Mouse (Mus musculus) heart, postnatal 0 days (tissue): ENCODE data around the gene Ppp6r1.

Experiments
- CTCF ChIP-seq: IDR thresholded peaks from 2 replicates; pipeline ENCODE4 v1.5.1; 2016; ENCODE audit warnings: antibody characterized with exemption, control low read depth, low read depth
- EP300 ChIP-seq: IDR thresholded peaks from 2 replicates; pipeline ENCODE4 v1.6.1; 2016; ENCODE audit warnings: antibody characterized with exemption, low read depth

DNA sequence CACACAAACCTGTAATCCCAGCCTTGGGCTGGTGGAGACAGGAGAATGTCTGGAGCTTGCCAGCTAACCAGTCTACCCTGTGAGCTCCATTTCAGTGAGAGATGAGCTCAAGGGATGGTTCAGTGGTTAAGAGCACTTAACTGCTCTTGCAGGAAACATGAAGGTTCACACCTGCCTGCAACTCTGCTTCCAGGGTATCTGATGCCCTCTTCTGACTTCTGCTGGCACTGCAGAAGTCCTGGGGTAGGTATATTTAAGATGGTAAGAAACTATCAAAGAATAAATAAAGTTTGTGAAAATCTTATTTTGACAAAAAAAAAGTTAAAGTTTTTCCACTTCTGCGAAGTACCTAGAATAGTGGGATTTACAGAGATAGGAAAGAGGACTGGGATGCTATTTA is 34.5 kb downstream of the Ppp6r1 start:
- TF ChIP-seq CTCF = no peak
- no peak for TF ChIP-seq EP300
